Mouse (Mus musculus): Measurements from ENCODE around the gene Fgfr4.
A peak's percentile ranks its signal among the peaks of the same experiment; 100 is the strongest.
"Not testable (repeated sequence)": the region's sequence is repeated elsewhere in the genome, so short reads cannot be mapped to it uniquely, and the experiment has no call there.

Gene Fgfr4

GRCm38 (mm10) chr13:55171517-55172335, 19.3 kb downstream of the Fgfr4 start:
- no peak for DNase-seq (ENCODE audit: extremely low read depth, low read depth, low spot score)

DNA sequence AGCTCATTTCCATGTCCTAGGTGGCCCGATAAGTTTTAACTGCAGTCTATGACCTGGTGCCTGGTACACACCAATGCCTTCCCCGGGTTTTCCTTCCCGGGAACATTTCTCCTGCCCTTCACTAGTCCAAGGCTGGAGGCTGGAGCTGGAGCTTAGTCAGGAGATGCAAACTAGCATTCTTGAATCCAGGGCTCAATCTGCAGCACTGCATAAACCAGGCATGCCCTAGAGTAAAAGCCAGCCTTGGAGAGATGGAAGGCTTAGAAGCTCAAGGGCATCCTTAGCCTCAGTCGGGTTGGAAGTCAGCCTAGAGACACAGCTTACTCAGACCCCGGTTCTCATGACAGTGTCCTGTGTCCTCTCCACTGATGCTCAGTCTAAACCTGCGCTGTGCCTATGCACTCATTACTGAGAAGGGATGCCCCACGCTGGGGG, 19.9 kb downstream of the Fgfr4 start:
- no peak for DNase-seq (ENCODE audit: extremely low read depth, low read depth, low spot score)

GRCm38 (mm10) chr13:55174347-55174746, 21.9 kb downstream of the Fgfr4 start:
- DNase-seq (ENCODE audit: extremely low read depth, low read depth, low spot score): no peak

DNA sequence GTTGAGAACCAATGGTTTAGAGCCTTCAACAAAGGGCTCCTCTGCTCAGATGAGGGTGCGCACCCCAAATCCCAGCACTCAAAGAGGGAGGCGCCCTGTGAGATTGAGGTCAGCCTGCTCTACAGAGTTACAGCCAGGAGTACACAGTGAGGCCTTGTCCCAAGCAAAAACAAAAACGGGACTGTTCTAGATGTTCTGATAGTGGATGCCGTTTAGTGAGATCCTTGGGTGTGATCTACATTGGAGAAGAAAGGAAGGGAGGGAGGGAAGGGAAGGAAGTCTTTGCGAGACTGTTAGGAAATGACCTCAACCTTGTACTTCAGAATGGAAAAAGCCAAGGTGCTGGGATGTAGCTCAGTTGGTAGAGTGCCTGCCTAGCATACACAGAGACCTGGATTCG, 23.8 kb downstream of the Fgfr4 start:
- no peak for DNase-seq (ENCODE audit: extremely low read depth, low read depth, low spot score)

DNA sequence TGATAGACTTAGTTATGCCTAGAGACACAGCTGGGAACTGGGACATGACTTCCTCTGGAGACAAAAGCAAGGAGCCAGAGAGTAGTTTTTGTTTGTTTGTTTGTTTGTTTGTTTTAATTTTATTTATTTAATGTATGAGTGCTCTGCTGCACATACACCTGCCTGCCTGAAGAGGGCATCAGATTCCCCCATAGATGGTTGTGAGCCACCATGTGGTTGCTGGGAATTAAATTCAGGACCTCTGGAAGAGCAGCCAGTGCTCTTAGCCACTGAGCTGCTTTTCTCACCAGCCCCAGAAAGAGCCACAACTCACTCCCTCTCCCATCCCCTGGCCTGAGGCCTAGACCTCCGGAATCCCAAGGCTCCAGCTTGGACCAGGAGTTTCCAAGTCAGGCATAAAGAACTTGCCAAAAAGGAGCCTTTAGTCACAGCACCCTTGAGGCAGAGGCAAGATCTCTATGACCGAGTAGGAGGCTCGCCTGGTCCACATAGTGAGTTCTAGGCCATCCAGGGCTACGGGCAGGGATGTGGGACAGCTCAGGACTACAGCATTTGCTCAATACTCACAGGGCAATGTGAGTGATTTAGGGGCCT, 25.6 kb downstream of the Fgfr4 start:
- no peak for DNase-seq (ENCODE audit: extremely low read depth, low read depth, low spot score)

DNA sequence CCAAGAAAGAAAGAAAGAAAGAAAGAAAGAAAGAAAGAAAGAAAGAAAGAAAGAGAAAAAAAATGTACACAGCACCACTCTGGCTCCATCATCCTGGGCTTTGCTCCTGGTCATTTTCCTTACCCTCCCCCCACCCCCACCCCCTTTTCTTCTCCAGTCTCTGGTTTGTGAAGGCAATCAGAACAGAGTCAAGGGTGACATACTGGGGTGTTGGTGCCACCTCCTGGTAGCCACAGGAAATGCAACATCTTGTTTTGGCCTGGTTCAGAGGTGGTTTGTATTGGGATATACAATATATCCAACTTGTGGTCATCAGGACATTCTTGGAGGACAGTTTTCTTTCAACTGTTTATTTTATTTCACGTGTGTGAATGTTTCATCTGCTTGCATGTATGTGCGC, 26.1 kb downstream of the Fgfr4 start:
- no peak for DNase-seq (ENCODE audit: extremely low read depth, low read depth, low spot score)

GRCm38 (mm10) chr13:55179591-55179990, 27.2 kb downstream of the Fgfr4 start:
- no peak for DNase-seq (ENCODE audit: extremely low read depth, low read depth, low spot score)

GRCm38 (mm10) chr13:55181786-55182172, 29.3 kb downstream of the Fgfr4 start:
- DNase-seq (ENCODE audit: extremely low read depth, low read depth, low spot score): no peak

DNA sequence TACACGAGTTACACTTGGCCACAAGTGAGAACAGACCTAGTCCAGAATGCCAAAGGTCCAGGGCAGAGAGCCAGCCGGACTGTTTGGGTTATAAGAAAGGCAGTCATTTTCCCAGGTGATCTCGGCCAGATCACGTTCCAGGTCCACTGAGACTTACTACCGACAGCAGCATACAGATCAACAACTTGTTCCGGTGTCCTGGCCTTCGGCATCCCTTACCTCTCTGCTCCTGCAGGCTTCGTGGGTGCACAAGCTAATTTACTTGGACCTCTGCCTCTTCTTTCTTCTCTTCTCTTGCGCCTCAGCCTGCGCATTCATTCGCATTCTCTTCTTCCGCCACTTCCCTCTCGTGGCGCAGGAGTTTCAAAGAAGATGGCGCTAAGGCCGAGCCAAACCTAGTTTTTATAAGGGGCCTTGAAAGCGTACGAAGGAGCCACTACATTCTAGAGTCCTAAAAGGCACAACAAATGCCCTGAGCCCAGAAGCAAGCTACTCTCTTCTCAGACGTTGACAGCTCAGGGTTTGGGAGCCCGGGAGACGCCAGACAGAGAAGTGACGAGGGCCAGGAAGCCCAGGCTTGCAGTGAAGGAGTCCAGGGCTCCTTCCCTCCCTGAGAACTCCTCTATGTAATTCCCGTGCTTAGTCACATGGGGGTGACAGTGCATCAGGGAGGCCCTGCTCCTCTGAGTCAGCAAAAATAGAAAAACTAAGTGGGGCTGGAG, 29.9 kb downstream of the Fgfr4 start:
- no peak for DNase-seq (ENCODE audit: extremely low read depth, low read depth, low spot score)

DNA sequence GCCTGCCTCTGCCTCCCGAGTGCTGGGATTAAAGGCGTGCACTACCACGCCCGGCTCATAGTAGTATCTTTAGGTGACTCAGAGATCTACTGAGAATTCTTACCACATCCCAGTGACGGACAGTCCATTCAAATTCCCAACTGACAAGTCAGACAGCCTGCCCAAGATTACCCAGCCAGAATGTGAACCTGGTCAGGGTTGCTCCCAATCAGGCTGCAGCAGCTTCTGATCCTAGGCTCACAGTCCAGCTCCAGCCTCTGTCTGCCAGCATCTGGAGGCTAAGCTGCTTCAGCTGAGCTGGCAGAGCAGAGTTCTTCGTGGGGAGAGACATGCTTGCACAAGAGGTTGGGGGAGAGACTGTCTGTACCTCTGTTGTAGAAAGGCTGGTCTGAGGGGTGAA, 30.9 kb downstream of the Fgfr4 start:
- peak; percentile 80 for DNase-seq (ENCODE audit: extremely low read depth, low read depth, low spot score)

- not testable (repeated sequence) for DNase-seq (ENCODE audit: extremely low read depth, low read depth, low spot score)
Measured at GRCm38 (mm10) chr13:55187062-55187461, 34.6 kb downstream of the Fgfr4 start.

DNA sequence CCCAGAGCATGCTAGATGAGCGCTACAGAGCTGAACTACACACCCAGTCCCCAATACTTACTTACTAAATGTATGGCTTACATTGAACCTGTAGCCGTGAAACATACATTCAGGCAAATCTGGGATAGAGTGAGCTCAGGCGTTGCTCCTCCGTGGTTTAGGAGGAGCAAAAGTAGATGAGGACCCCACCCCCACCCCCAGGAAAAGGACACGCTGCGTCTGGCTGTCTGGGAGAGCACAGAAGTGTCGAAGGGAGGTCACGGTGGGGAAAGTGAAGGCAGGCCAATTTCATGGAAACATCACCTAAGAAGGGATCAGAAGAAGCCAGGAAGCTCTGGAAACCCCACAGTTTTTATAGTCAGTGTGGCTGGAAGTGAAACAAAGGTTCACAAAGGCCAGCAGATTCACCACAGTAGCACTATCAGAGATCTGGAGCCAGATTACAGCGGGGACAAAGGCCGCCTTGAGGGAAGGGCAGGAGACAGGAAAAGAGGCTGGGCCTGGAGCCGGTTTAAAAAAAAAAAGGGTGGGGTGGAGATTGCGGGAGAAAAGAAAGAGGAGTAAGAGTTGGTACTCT, 37.2 kb downstream of the Fgfr4 start:
- DNase-seq (ENCODE audit: extremely low read depth, low read depth, low spot score): no peak

GRCm38 (mm10) chr13:55190121-55190868, 37.9 kb downstream of the Fgfr4 start:
- peak; percentile 85 for DNase-seq (ENCODE audit: extremely low read depth, low read depth, low spot score)

- no peak for DNase-seq (ENCODE audit: extremely low read depth, low read depth, low spot score)
Measured at GRCm38 (mm10) chr13:55191535-55191934, 39.1 kb downstream of the Fgfr4 start.

DNA sequence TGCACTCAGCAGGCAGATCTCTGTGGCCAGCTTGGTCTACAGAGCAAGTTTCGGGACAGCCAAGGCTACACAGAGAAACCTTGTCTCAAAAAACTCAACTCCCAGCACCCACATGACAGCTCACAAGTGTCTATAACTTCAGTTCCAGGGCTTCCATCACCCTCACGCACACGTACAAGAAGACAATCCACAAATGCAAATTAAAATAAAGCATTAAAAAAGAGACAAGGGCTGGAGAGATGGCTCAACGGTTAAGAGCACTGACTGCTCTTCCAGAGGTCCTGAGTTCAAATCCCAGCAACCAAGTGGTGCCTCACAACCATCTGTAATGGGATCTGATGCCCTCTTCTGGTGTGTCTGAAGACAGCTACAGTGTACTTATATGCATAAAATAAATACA, 50.3 kb downstream of the Fgfr4 start:
- DNase-seq (ENCODE audit: extremely low read depth, low read depth, low spot score): not testable (repeated sequence)

DNA sequence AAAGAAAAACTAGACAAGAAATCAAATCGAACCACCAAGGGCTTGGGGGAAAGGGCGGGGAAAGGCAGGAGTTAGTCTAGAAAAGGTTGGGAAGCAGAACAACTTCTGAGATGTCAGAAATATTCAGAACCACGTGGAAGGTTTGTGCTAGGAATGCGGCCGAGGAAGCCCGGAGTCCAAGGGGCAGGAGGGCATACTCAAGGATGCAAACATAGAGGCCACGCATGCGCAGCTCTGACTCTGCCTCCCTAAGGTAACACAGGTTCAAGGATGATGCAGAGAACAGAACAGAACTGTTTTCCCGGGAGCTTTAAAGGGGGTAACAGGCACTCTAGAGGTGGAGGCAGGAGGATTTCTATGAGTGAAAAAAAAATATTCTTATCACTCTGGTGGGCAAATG, 51.3 kb downstream of the Fgfr4 start:
- DNase-seq (ENCODE audit: extremely low read depth, low read depth, low spot score): no peak

DNA sequence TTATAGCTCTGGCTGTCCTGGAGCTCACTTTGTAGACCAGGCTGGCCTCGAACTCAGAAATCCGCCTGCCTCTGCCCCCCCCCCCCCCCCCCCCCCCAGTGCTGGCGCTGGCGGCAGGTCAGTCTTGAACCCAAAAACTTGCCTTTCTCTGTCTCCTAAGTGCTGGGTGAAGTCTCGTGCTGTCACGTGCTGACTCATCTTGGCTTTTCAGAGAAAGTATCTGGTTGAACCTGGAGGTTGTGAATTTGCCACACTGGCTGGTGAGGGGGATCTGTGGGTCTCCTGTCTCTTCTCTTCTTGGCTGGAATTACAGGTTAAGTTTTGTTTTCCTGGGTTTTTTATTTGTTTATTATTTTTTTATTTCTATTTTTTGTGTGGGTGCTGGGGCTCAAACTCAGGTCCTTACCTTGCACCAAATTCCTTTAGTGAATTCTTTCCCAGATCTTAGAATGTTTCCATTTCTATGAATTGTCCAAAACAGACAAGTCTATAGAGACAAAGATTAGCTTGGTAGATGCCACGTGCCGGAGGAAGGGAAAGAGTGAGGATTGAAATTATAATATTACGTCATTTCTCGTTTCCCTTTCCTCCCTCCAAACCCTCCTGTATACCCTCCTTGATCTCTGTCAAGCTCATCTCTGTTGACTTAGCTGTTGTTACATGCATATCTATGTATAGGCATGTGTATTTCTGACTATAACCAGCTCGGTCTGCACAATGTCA, 52.4 kb downstream of the Fgfr4 start:
- DNase-seq (ENCODE audit: extremely low read depth, low read depth, low spot score): no peak

- DNase-seq (ENCODE audit: extremely low read depth, low read depth, low spot score): no peak
Measured at GRCm38 (mm10) chr13:55205448-55206205, 53.2 kb downstream of the Fgfr4 start.

- DNase-seq (ENCODE audit: extremely low read depth, low read depth, low spot score): no peak
Measured at GRCm38 (mm10) chr13:55208837-55209648, 56.6 kb downstream of the Fgfr4 start.
